ENCODE assay signal across 8 mouse cellular contexts in the genomic region with DNA sequence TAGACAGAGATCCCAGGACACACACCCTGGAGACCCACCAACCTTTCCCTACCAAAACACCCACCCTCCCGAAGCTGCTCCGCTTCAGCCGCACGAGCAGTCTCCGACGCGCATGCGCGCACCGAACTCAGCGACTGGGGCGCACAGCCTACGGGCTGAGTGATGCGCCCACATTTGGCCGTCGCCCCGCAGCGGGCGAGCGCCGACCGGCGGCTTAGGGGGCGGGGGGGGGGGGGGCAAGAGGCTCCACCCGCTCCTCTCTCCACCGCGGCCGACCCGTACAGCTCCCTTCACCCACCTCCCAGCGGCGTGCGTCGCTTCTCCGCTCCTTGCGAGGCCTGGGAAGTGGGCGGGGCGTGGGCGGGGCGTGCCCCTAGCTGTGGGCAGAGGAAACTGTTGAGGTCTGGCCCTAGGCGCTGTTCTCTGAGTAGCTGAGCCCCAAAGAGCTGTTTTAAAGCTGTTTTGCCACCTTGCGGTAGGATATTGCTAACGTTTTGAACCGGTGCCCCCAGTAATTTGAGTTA. TPM values are rescaled to one million over a fixed set of nuclear protein-coding genes. Genes with fewer than 3 reads are reported as not detected.
DNase-seq lines count a peak whose midpoint lies in the region; ATAC-seq and TF ChIP-seq lines count a peak whose summit lies in the region.

TSS of gene Nek3 (minus strand) at position 356 of the 524 bp plus-strand sequence.

- peaks cover 38% of the 10 kb centered on the region for H3K36me3 ChIP-seq in E14TG2a.4 (ENCODE audit: insufficient read depth, low read length)
- peaks cover 31% of the 10 kb centered on the region for H3K36me3 ChIP-seq in forebrain, embryonic 13.5 days (ENCODE audit: poor library complexity, severe bottlenecking)
- H3K36me3 ChIP-seq in neural tube, embryonic 15.5 days = no peaks in the 10 kb centered on the region

- peak; percentile 98 for ATAC-seq in forebrain, embryonic 13.5 days
- peak; percentile 99 for ATAC-seq in neural tube, embryonic 15.5 days (ENCODE audit: low FRiP score)

- peaks cover 38% of the 10 kb centered on the region for H3K4me1 ChIP-seq in E14TG2a.4 (replicated peaks; ENCODE audit: low read depth, low read length)
- peaks cover 10% of the 10 kb centered on the region; the same call in 1 of the 2 replicates for H3K4me1 ChIP-seq in forebrain, embryonic 13.5 days
- H3K4me1 ChIP-seq in neural tube, embryonic 15.5 days = peaks cover 13% of the 10 kb centered on the region

- H3K27me3 ChIP-seq in E14TG2a.4 (ENCODE audit: insufficient read depth, low read length) = no peaks in the 10 kb centered on the region
- no peaks in the 10 kb centered on the region for H3K27me3 ChIP-seq in forebrain, embryonic 13.5 days
- no peaks in the 10 kb centered on the region for H3K27me3 ChIP-seq in neural tube, embryonic 15.5 days (replicated peaks)

- peak within 1 kb of the TSS; percentile 58 for H3K4me2 ChIP-seq in forebrain, embryonic 13.5 days
- peak within 1 kb of the TSS; percentile 61 for H3K4me2 ChIP-seq in neural tube, embryonic 15.5 days

- under 1% methylated on average over 35 of the region's 43 CpGs for WGBS in forebrain, embryonic 13.5 days
- 0% methylated on average over 34 of the region's 43 CpGs for WGBS in neural tube, embryonic 15.5 days

- DNase-seq in c-Kit-positive CD71-positive TER-119-positive erythroid progenitor cells, embryonic 14.5 days (ENCODE audit: low spot score) = peak; percentile 79
- DNase-seq in heart, postnatal 14 days = peak; percentile 86 to 91
- peak; percentile 78 for DNase-seq in layer of hippocampus, adult 11-12 months (ENCODE audit: low spot score)
- peak; percentile 83 to 86 for DNase-seq in lung, adult 18-20 months
- DNase-seq in testis, postnatal 14 days (ENCODE audit: low spot score) = peak; percentile 88

- H3K4me3 ChIP-seq in E14TG2a.4 (replicated peaks; ENCODE audit: low read length) = peak within 1 kb of the TSS; percentile 74
- H3K4me3 ChIP-seq in forebrain, embryonic 13.5 days = peak within 1 kb of the TSS; percentile 55
- H3K4me3 ChIP-seq in neural tube, embryonic 15.5 days (replicated peaks) = peak within 1 kb of the TSS; percentile 63

- H3K9ac ChIP-seq in forebrain, embryonic 13.5 days = peak within 1 kb of the TSS; percentile 64
- peak within 1 kb of the TSS; percentile 68 for H3K9ac ChIP-seq in neural tube, embryonic 15.5 days (replicated peaks)

- TF ChIP-seq CTCF in E14TG2a.4 (conservative IDR thresholded peaks at IDR 0.05; ENCODE audit: low read length) = peak; percentile 33

- intact Hi-C loops in heart, postnatal 14 days (cut with DNase I) = loop anchor here (5.0 kb wide), 2 partner anchors 104 to 174 kb away; partner anchors contain the start of genes Alg11 and Atp7b

- H3K9me3 ChIP-seq in E14TG2a.4 (ENCODE audit: low read length) = no peaks in the 10 kb centered on the region
- H3K9me3 ChIP-seq in forebrain, embryonic 13.5 days (replicated peaks) = no peaks in the 10 kb centered on the region
- no peaks in the 10 kb centered on the region for H3K9me3 ChIP-seq in neural tube, embryonic 15.5 days (replicated peaks)

- peak within 1 kb of the TSS; percentile 83 for H3K27ac ChIP-seq in forebrain, embryonic 13.5 days
- peak within 1 kb of the TSS; percentile 86 for H3K27ac ChIP-seq in neural tube, embryonic 15.5 days (replicated peaks)

RNA-seq across cellular contexts. Expression of gene Nek3, which starts in this region (rescaled TPM):
- polyA plus RNA-seq in forebrain, embryonic 13.5 days (2015; fragmentation: Nextera tagmentation; extraction: Ambion mirVana) = 7.0 and 7.2 TPM in 2 replicates
- 1 to 10 TPM; 1.9 to 2.2 TPM for total RNA-seq in heart, postnatal 14 days (2021)
- polyA plus RNA-seq in neural tube, embryonic 15.5 days (2015; fragmentation: Nextera tagmentation; extraction: Ambion mirVana) = 8.0 and 8.6 TPM in 2 replicates

Comparison
In these comparisons a context has a peak if more than half of its experiments do, and no peak if none do; other contexts are left out.
1. Peak in every context shown above with its lines: DNase-seq, ATAC-seq, H3K4me3 ChIP-seq and H3K27ac ChIP-seq.